Mouse (Mus musculus) heart, embryonic 16.5 days (tissue): Measurements from ENCODE around the gene Gm11027. TPM values are rescaled to one million over a fixed set of nuclear protein-coding genes. Genes with fewer than 3 reads are reported as not detected.

ENCODE experiments used
- ATAC-seq: fragments of 200-750 bp; cut with Nextera tagmentation; replicated peaks from 2 replicates; pipeline ENCODE4 v1.8.0; 2017; ENCODE audit warnings: moderate number of reproducible peaks; ENCODE audit not compliant: insufficient read depth, low FRiP score; ENCODE audit errors: extremely low read depth
- H3K27ac ChIP-seq: fragments of 300-500 bp; sonication (generic); 2 replicates; pipeline ENCODE4 v1.5.1; 2014; ENCODE audit warnings: mild to moderate bottlenecking, low read length, control low read depth, moderate library complexity
- H3K27me3 ChIP-seq: fragments of 300-500 bp; sonication (generic); 2 replicates; pipeline ENCODE4 v1.6.1; 2014; ENCODE audit warnings: low read length, mixed read lengths; ENCODE audit not compliant: control insufficient read depth, insufficient read depth
- H3K36me3 ChIP-seq: fragments of 300-500 bp; sonication (generic); 2 replicates; pipeline ENCODE4 v1.6.1; 2014; ENCODE audit not compliant: control insufficient read depth, insufficient read depth
- H3K4me1 ChIP-seq: fragments of 300-500 bp; sonication (generic); 2 replicates; pipeline ENCODE4 v1.6.1; 2014; ENCODE audit warnings: low read length, mixed read lengths; ENCODE audit not compliant: control insufficient read depth, insufficient read depth
- H3K4me2 ChIP-seq: fragments of 300-500 bp; sonication (generic); 2 replicates; pipeline ENCODE4 v1.6.1; 2014; ENCODE audit warnings: low read depth, mild to moderate bottlenecking, control low read depth, low read length
- H3K4me3 ChIP-seq: fragments of 300-500 bp; sonication (generic); 2 replicates; pipeline ENCODE4 v1.5.1; 2014; ENCODE audit warnings: mild to moderate bottlenecking, control low read depth, low read length
- H3K9ac ChIP-seq: fragments of 300-500 bp; sonication (generic); 2 replicates; pipeline ENCODE4 v1.6.1; 2014; ENCODE audit warnings: low read length, control low read depth
- H3K9me3 ChIP-seq: fragments of 300-500 bp; sonication (generic); replicated peaks from 2 replicates; pipeline ENCODE4 v1.6.1; 2016; ENCODE audit warnings: low read length; ENCODE audit not compliant: control insufficient read depth
- WGBS: fragments of 180-500 bp; shearing (Covaris S2); extraction: QIAGEN DNeasy Blood & Tissue Kit; methylation state at CpG from one replicate; pipeline ENCODE4 v1.1.7; 2014; 5-methylcytosine and 5-hydroxymethylcytosine counted together
- polyA plus RNA-seq: library from polyadenylated mRNA; unstranded; fragments of >200 nt; fragmentation: Nextera tagmentation; extraction: Ambion mirVana; gene quantifications from 2 replicates; pipeline ENCODE4 v1.2.1, GENCODE M21; 2015

Gene Gm11027
- polyA plus RNA-seq, 1 experiment from 2014 or later = not detected

- ATAC-seq = peak; percentile 52
- H3K4me2 ChIP-seq = peak overlapping the region; percentile 94
- H3K27ac ChIP-seq = peak overlapping the region; percentile 99
- H3K27me3 ChIP-seq = no peaks in the 10 kb centered on the region
- H3K9me3 ChIP-seq = no peaks in the 10 kb centered on the region
- under 1% methylated on average over 55 of the region's 55 CpGs for WGBS
- H3K4me1 ChIP-seq = peaks cover 5% of the 10 kb centered on the region; the same call in 1 of the 2 replicates
- peak overlapping the region; percentile 99 for H3K9ac ChIP-seq
- H3K36me3 ChIP-seq = no peaks in the 10 kb centered on the region
- peak overlapping the region; percentile 98 for H3K4me3 ChIP-seq
These were observed 6.5 kb downstream of the Gm11027 start for GRCm38 (mm10) chr12:116281427-116282281.

GRCm38 (mm10) chr12:116282856-116283255 lies 7.7 kb downstream of the Gm11027 start:
- no peak for ATAC-seq
- H3K27me3 ChIP-seq = no peaks in the 10 kb centered on the region
- H3K36me3 ChIP-seq = no peaks in the 10 kb centered on the region
- H3K9ac ChIP-seq = no peak overlapping the region
- WGBS = 93% methylated on average over 2 of the region's 2 CpGs
- H3K27ac ChIP-seq = no peak overlapping the region
- no peaks in the 10 kb centered on the region for H3K9me3 ChIP-seq
- H3K4me3 ChIP-seq = no peak overlapping the region
- peaks cover 5% of the 10 kb centered on the region; the same call in 1 of the 2 replicates for H3K4me1 ChIP-seq
- peak overlapping the region; percentile 34; the same call in 1 of the 2 replicates for H3K4me2 ChIP-seq

- H3K4me2 ChIP-seq = no peak overlapping the region
- no peak overlapping the region for H3K9ac ChIP-seq
- ATAC-seq = no peak
- H3K4me3 ChIP-seq = no peak overlapping the region
- no peaks in the 10 kb centered on the region for H3K9me3 ChIP-seq
- H3K27ac ChIP-seq = no peak overlapping the region
- WGBS = 68% methylated on average over 2 of the region's 2 CpGs
- no peaks in the 10 kb centered on the region for H3K36me3 ChIP-seq
- peaks cover 5% of the 10 kb centered on the region; the same call in 1 of the 2 replicates for H3K4me1 ChIP-seq
- H3K27me3 ChIP-seq = no peaks in the 10 kb centered on the region
These were observed 8.3 kb downstream of the Gm11027 start for GRCm38 (mm10) chr12:116283511-116283910.

- Histone ChIP-seq H3K4me2 (no peak overlapping the region), H3K27me3 (no peaks in the 10 kb centered on the region), H3K9ac (no peak overlapping the region), H3K36me3 (no peaks in the 10 kb centered on the region), H3K9me3 (no peaks in the 10 kb centered on the region), H3K4me3 (no peak overlapping the region), H3K4me1 (peaks cover 2% of the 10 kb centered on the region; the same call in 1 of the 2 replicates), H3K27ac (no peak overlapping the region)
- WGBS = 67% methylated on average over 2 of the region's 2 CpGs
- no peak for ATAC-seq
These were observed 18.0 kb downstream of the Gm11027 start for GRCm38 (mm10) chr12:116293185-116293584.

GRCm38 (mm10) chr12:116293599-116294292 lies 18.6 kb downstream of the Gm11027 start:
- no peaks in the 10 kb centered on the region for H3K36me3 ChIP-seq
- peaks cover 2% of the 10 kb centered on the region; the same call in 1 of the 2 replicates for H3K4me1 ChIP-seq
- no peak for ATAC-seq
- H3K4me2 ChIP-seq = no peak overlapping the region
- H3K27ac ChIP-seq = no peak overlapping the region
- H3K27me3 ChIP-seq = no peaks in the 10 kb centered on the region
- 66% methylated on average over 4 of the region's 4 CpGs for WGBS
- no peaks in the 10 kb centered on the region for H3K9me3 ChIP-seq
- H3K4me3 ChIP-seq = no peak overlapping the region
- no peak overlapping the region for H3K9ac ChIP-seq

GRCm38 (mm10) chr12:116299906-116300305 lies 24.7 kb downstream of the Gm11027 start:
- no peak for ATAC-seq
- Histone ChIP-seq H3K9me3 (no peaks in the 10 kb centered on the region), H3K4me1 (no peaks in the 10 kb centered on the region), H3K4me3 (no peak overlapping the region), H3K9ac (no peak overlapping the region), H3K27me3 (no peaks in the 10 kb centered on the region), H3K4me2 (no peak overlapping the region), H3K27ac (no peak overlapping the region), H3K36me3 (no peaks in the 10 kb centered on the region)
- WGBS = 91% methylated on average over 2 of the region's 2 CpGs

GRCm38 (mm10) chr12:116302181-116302580 lies 27.0 kb downstream of the Gm11027 start:
- Histone ChIP-seq H3K4me3 (no peak overlapping the region), H3K27ac (no peak overlapping the region), H3K4me1 (no peaks in the 10 kb centered on the region), H3K36me3 (no peaks in the 10 kb centered on the region), H3K9ac (no peak overlapping the region), H3K4me2 (no peak overlapping the region), H3K9me3 (no peaks in the 10 kb centered on the region), H3K27me3 (no peaks in the 10 kb centered on the region)
- no peak for ATAC-seq

GRCm38 (mm10) chr12:116306042-116306441 lies 30.9 kb downstream of the Gm11027 start:
- Histone ChIP-seq H3K36me3 (no peaks in the 10 kb centered on the region), H3K4me2 (no peak overlapping the region), H3K9me3 (no peaks in the 10 kb centered on the region), H3K9ac (no peak overlapping the region), H3K4me1 (no peaks in the 10 kb centered on the region; the same call in 1 of the 2 replicates), H3K27me3 (no peaks in the 10 kb centered on the region), H3K27ac (no peak overlapping the region), H3K4me3 (no peak overlapping the region)
- no peak for ATAC-seq
- WGBS = 68% methylated on average over 1 of the region's 1 CpGs

- Histone ChIP-seq H3K27me3 (no peaks in the 10 kb centered on the region), H3K4me1 (no peaks in the 10 kb centered on the region; the same call in 1 of the 2 replicates), H3K9me3 (no peaks in the 10 kb centered on the region), H3K36me3 (no peaks in the 10 kb centered on the region), H3K9ac (no peak overlapping the region), H3K4me2 (no peak overlapping the region), H3K4me3 (no peak overlapping the region), H3K27ac (no peak overlapping the region)
- WGBS = 88% methylated on average over 3 of the region's 3 CpGs
- ATAC-seq = no peak
These were observed 32.7 kb downstream of the Gm11027 start for GRCm38 (mm10) chr12:116307870-116308269.
